Mouse (Mus musculus) spleen, adult 2 months (tissue): ENCODE measurements around the gene Tgm5.

Experiments used
- CTCF ChIP-seq: fragments of 200-500 bp; IDR thresholded peaks from 2 replicates; pipeline ENCODE4 v1.5.1; 2011; ENCODE audit warnings: mild to moderate bottlenecking, inconsistent platforms; ENCODE audit not compliant: insufficient read depth, insufficient read length, insufficient replicate concordance; ENCODE audit errors: extremely low read depth
- POLR2A ChIP-seq: fragments of 200-500 bp; IDR thresholded peaks from 2 replicates; pipeline ENCODE4 v1.6.1; 2011; ENCODE audit warnings: low read depth, low read length, inconsistent platforms

GRCm38 (mm10) chr2:121067116-121067515, 18.5 kb downstream of the Tgm5 start:
- TF ChIP-seq CTCF = no peak
- no peak for TF ChIP-seq POLR2A
